In the genomic region with DNA sequence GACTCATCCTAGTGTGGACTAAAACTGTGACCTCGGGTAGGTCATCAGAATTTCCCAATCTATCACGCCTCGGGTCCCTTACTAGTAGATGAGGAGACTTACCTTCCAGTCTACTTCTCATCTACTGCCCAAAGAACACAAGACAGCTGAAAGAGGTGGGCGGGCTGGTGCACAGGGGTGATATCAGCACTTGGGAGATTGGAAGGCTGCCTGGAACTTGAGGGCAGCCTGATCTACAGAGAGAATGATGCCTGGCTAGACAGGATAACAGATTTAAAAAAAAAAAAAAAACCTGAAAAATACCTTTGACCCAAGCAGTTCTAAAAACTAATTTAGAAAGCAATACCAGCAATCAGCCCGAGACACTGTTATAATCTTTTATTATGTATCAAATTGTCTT, we compare ENCODE assay signal across 11 mouse cellular contexts.
"Had no signal": no experiment of that assay in that cellular context is flagged by ENCODE, and none has a peak within 500 bp of the region (broad histone marks: within the 10 kb centered on the region; RNA-seq: fewer than 3 reads in every experiment).

No protein-coding gene starts in this region.

- ATAC-seq: lung, postnatal 0 days had no signal

- H3K36me3 ChIP-seq: limb, embryonic 10.5 days; midbrain, embryonic 12.5 days had no signal

- DNase-seq: kidney, adult 2 months; lung, adult 2 months; lung, postnatal 36 days; right cerebral cortex, postnatal 14 days; thymus, adult 2 months; thymus, postnatal 25 days had no signal

- H3K4me3 ChIP-seq: left cerebral cortex, adult 2 months; limb, embryonic 10.5 days; midbrain, embryonic 12.5 days; stomach, embryonic 15.5 days had no signal

- H3K4me2 ChIP-seq: midbrain, embryonic 12.5 days; stomach, embryonic 15.5 days had no signal

- H3K27ac ChIP-seq: left cerebral cortex, adult 2 months; limb, embryonic 10.5 days; midbrain, embryonic 12.5 days; stomach, embryonic 15.5 days had no signal

- H3K9ac ChIP-seq: midbrain, embryonic 12.5 days; stomach, embryonic 15.5 days had no signal

- H3K9me3 ChIP-seq: limb, embryonic 10.5 days; midbrain, embryonic 12.5 days; stomach, embryonic 15.5 days had no signal

- H3K27me3 ChIP-seq: midbrain, embryonic 12.5 days; stomach, embryonic 15.5 days had no signal
